Mouse (Mus musculus): ENCODE measurements around the gene Rps6kc1.

DNA sequence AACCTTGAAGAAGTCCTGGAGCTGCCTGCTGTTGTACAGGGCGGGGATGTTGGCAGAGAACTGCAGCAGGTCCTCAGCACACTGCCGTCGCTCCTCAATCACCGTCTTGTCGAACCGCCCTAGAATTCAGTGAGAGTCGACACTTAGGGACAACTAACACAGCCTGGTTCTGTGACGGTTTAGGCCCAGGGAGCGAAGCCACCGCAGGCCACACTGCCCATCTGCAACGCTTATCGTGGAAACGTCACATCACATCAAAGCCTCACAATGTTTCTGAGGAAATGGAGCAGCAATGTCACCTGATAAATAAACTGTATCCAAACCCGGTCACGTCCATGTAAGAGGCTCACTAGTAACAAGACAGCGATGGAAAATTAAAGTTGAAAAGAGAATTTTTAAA, 22.9 kb downstream of the Rps6kc1 start:
- no peak for TF ChIP-seq POLR2A (IDR thresholded peaks at IDR 0.05; ENCODE audit: insufficient read depth, low read length)
- TF ChIP-seq EP300 (IDR thresholded peaks at IDR 0.05; ENCODE audit: insufficient read depth, low read depth, low read length) = no peak
- no peak for TF ChIP-seq CTCF (IDR thresholded peaks at IDR 0.05; ENCODE audit: low read depth, low read length)
